Mouse (Mus musculus): ENCODE measurements around the gene Iffo1.

The Iffo1 gene

DNA sequence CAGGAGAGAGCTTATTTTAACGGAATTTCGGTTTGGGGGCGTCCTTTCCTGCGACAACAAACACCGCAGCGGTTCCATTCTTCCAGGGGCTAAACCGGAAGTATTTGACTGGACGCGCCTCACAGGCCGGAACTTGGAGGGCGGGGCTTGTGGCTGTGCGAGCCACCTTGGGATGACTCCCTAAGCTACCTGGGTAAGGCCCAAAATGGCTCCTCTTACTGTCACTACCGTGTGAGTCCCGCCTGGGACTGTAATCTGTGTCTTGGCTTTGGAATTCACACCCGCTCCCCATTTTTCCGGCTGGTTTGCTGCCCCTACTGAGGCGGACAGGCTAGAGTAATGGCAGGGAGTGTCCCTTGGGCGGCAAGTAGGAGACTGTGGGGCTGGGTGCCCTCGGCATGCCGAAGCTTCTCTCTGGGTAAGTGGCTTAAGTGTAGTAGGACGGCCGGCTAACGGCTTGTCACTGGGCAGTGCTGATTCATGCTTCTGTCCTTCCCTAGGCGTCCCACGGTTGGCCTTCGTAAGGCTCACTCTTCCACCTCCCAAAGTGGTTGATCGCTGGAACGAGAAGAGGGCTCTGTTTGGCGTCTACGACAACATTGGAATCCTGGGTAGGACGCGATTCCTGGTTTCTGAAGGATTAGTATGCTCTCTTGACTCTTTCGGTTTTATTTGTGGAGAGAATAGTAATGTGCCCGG, 47.1 kb downstream of the Iffo1 start:
- peak; percentile 87 to 88 for DNase-seq (ENCODE audit: low spot score in 2 of 2)

DNA sequence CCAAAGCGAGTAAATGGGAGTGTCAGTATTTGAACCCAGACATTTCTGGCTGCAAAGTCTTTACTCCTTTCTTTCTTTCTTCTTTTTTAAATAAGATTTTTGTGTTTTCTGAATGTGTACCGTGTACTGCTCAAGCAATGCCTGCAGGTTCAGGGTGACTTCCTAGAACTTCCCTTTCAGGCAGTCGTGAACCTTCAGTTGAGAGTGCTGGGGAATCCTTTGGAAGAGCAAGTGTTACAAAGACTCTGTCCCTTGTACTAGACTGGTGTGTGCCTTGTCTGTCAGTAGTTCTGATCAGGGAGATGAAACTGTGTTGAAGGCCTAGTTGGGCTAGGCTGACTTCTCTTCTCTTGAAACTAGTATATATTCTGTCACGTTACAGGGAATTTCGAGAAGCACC, 47.8 kb downstream of the Iffo1 start:
- DNase-seq (ENCODE audit: low spot score in 2 of 2) = no peak

DNA sequence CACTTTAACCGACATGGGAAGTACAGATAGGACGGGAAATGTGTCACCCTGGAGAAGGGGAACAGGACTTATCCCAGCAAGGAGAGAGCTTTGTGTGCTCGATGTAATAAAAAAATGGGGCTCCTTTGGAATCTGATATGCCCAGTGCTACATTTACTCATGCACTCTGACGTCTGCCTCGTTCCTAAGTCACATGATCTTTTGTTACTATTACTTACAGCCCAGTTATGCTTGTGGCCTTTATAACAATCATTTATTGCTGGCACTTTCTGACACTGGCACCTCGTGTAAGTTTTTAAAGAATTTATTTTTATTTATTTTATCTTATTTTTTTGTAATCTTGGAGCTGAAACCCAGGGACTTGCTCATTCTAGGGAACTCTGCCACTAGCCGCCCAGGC, 48.3 kb downstream of the Iffo1 start:
- DNase-seq (ENCODE audit: low spot score in 2 of 2) = no peak

DNA sequence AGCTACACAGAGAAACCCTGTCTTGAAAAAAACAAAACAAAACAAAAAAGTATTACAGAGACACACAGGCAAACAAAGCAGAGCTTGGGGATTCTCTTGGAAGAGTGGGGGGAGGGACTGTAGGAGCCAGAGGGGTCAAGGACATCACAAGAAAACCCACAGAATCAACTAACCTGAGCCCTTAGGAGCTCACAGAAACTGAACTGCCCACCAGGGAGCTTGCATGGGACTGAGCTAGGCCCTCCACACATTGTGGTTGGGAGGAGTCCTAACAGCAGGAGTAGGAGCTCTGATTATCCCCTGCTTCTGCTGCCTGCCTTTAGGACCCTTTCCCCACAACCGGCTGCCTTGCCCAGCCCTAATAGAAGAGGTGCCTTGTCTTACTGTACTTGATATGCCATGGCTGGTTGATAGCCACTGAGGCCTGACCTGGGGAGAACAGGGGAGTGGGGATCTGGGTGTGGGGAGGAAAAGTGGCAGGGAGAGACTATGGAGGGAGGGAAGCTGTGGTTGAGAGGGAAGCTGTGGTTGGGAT, 50.6 kb downstream of the Iffo1 start:
- no peak for DNase-seq (ENCODE audit: low spot score in 2 of 2)

DNA sequence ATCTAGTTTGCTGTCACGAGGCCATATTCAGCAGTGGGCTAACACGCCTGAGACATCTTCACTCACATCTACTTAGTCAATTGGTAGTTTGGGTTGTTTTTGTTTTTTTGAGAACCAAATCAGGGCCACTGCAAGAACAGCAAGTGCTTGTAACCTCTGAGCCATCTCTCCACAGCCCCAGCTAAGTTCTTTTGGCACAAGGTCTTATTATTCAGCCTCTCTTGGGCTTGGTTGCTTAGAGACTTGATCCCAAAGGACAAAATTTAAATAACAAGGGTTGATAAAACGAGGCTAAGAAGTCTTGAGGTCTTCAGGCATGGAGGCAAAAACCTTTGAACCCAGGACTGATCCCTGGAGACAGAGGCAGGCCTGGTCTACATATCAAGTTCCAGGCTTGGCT, 51.3 kb downstream of the Iffo1 start:
- DNase-seq (ENCODE audit: low spot score in 2 of 2) = no peak

DNA sequence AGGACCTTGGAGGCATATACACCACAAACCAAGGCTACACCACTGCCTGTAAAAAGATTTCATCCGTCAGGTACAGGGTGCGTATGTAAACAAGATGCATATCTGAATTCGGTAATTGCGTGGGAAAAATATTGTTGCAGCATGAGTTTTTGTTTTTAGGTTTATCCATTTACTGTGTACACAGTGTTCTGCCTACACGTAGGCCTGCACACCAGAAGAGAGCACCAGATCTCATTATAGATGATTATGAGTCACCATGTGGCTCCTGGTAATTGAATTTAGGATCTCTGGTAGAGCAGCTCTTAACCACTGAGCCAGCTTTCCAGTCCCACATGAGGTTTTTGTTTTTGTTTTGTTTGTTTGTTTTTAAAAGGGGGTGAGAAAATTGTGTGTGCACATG, 52.1 kb downstream of the Iffo1 start:
- no peak for DNase-seq (ENCODE audit: low spot score in 2 of 2)

DNA sequence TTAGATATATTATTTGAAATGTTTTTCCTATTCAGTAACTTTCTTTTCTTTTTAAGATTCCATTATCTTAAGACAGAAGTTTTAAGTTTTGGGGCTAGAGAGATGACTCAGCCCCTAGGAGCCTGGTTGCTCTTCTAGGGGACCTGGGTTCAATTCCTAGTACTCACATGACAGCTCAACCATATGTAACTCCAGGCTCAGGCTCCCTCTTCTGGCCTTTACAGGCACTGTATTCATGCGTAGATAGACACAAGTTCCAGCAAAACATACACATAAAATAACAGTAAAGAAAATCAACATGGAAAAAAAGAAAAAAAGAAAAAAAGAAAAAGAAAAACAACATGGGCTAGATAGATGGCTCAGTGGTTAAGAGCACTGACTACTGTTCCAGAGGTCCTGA, 65.4 kb downstream of the Iffo1 start:
- DNase-seq (ENCODE audit: low spot score in 2 of 2) = no peak

Measured in frontal cortex, postnatal 14 days (tissue).